Mouse (Mus musculus) hindbrain, embryonic 11.5 days (tissue): Measurements from ENCODE around the gene Chchd1. TPM values are rescaled to one million over a fixed set of nuclear protein-coding genes. Genes with fewer than 3 reads are reported as not detected.

Source experiments
- ATAC-seq: fragments of 200-750 bp; cut with Nextera tagmentation; 2 replicates; pipeline ENCODE4 v1.8.0; 2017; ENCODE audit warnings: mild to moderate bottlenecking, moderate TSS enrichment, moderate library complexity; ENCODE audit not compliant: low FRiP score
- DNase-seq: peaks from one replicate; pipeline ENCODE4 v3.0.0-alpha.2; 2015; ENCODE audit warnings: low spot score
- H3K27ac ChIP-seq: fragments of 300-500 bp; sonication (generic); 2 replicates; pipeline ENCODE4 v1.5.1; 2014; ENCODE audit warnings: mild to moderate bottlenecking, low read depth, low read length
- H3K27me3 ChIP-seq: fragments of 300-500 bp; sonication (generic); 2 replicates; pipeline ENCODE4 v1.6.1; 2014; ENCODE audit warnings: mild to moderate bottlenecking, low read length, moderate library complexity, mixed read lengths; ENCODE audit not compliant: control insufficient read depth, insufficient read depth
- H3K36me3 ChIP-seq: fragments of 300-500 bp; sonication (generic); 2 replicates; pipeline ENCODE4 v1.6.1; 2014; ENCODE audit warnings: mild to moderate bottlenecking, low read length, moderate library complexity, mixed read lengths; ENCODE audit not compliant: control insufficient read depth, insufficient read depth
- H3K4me1 ChIP-seq: fragments of 300-500 bp; sonication (generic); replicated peaks from 2 replicates; pipeline ENCODE4 v1.6.1; 2014; ENCODE audit warnings: low read length, mixed read lengths; ENCODE audit not compliant: control insufficient read depth, insufficient read depth
- H3K4me2 ChIP-seq: fragments of 300-500 bp; sonication (generic); replicated peaks from 2 replicates; pipeline ENCODE4 v1.6.1; 2014; ENCODE audit warnings: mild to moderate bottlenecking, low read depth, low read length
- H3K4me3 ChIP-seq: fragments of 300-500 bp; sonication (generic); 2 replicates; pipeline ENCODE4 v1.5.1; 2014; ENCODE audit warnings: low read depth, low read length
- H3K9ac ChIP-seq: fragments of 300-500 bp; sonication (generic); 2 replicates; pipeline ENCODE4 v1.6.1; 2014; ENCODE audit warnings: low read depth, low read length
- H3K9me3 ChIP-seq: fragments of 300-500 bp; sonication (generic); 2 replicates; pipeline ENCODE4 v1.6.1; 2016; ENCODE audit warnings: low read length; ENCODE audit not compliant: control insufficient read depth
- WGBS: fragments of 180-500 bp; shearing (Covaris S2); extraction: QIAGEN DNeasy Blood & Tissue Kit; methylation state at CpG from one replicate; pipeline ENCODE4 v1.1.7; 2014; 5-methylcytosine and 5-hydroxymethylcytosine counted together
- polyA plus RNA-seq: library from polyadenylated mRNA; unstranded; fragments of >200 nt; fragmentation: Nextera tagmentation; extraction: Ambion mirVana; gene quantifications from 2 replicates; pipeline ENCODE4 v1.2.1, GENCODE M21; 2014

Chchd1 gene
- polyA plus RNA-seq, 1 experiment from 2014 or later, result 223 TPM

DNA sequence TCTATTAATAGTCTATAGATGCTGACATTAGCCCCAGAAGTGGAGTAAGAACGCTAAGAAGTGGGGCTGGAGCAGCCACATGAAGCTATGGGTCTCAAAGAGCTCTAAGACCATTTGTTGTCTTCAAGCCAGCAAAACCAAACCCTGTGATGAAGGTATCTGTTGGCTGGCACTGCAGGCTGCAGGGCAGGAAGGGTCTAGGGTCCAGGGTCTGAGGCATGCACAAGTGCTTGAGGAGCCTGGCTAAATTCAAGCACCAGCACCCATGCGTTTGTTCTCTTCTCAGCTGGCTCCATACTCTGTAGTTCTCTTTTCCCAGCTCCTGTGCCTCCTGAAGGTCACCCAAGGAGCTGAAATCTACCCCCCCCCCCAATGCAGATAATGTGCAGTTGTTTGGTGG lies 32.2 kb downstream of the Chchd1 start:
- Histone ChIP-seq H3K27me3 (no peaks in the 10 kb centered on the region), H3K27ac (no peak overlapping the region), H3K36me3 (no peaks in the 10 kb centered on the region; the same call in none of the 2 replicates), H3K4me2 (no peak overlapping the region), H3K4me1 (0 out of 2 replicates have a peak, but pooled peaks cover 2% of the 10 kb centered on the region), H3K4me3 (no peak overlapping the region), H3K9me3 (no peaks in the 10 kb centered on the region), H3K9ac (no peak overlapping the region)
- DNase-seq (no peak), ATAC-seq (no peak)
- WGBS, result 73% methylated on average over 2 of the region's 2 CpGs

GRCm38 (mm10) chr14:20735892-20736390 lies 33.1 kb downstream of the Chchd1 start:
- H3K27ac ChIP-seq, result no peak overlapping the region
- no peaks in the 10 kb centered on the region; the same call in 1 of the 2 replicates for H3K36me3 ChIP-seq
- no peak for ATAC-seq
- H3K27me3 ChIP-seq, result no peaks in the 10 kb centered on the region
- H3K9me3 ChIP-seq, result no peaks in the 10 kb centered on the region
- no peak overlapping the region for H3K9ac ChIP-seq
- DNase-seq, result no peak
- no peak overlapping the region for H3K4me3 ChIP-seq
- H3K4me1 ChIP-seq, result 0 out of 2 replicates have a peak, but pooled peaks cover 2% of the 10 kb centered on the region
- no peak overlapping the region for H3K4me2 ChIP-seq
- WGBS, result 94% methylated on average over 13 of the region's 13 CpGs

DNA sequence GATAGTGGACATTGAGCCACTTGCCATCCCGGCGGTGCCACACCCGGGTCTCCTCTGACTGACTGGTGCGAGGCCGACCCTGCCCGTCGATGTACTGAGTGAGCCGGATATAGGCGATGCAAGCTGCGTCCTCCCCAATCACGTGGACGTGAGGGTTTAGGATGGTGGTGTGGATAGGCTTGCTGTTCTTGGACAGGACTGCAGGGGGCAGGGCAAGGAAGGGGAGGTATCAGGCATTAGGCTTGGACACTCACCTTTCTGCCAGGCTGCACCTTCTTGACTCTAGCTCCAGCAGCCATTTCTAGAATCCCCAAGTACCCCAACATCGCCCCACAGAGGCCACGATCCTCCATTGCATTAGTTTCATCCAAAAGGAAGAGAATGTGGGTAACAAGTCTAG lies 34.5 kb downstream of the Chchd1 start:
- H3K27ac ChIP-seq, result no peak overlapping the region
- H3K36me3 ChIP-seq, result no peaks in the 10 kb centered on the region; the same call in 1 of the 2 replicates
- H3K4me1 ChIP-seq, result 0 out of 2 replicates have a peak, but pooled peaks cover 2% of the 10 kb centered on the region
- H3K4me3 ChIP-seq, result no peak overlapping the region
- no peak overlapping the region for H3K9ac ChIP-seq
- no peak for ATAC-seq
- no peaks in the 10 kb centered on the region for H3K27me3 ChIP-seq
- no peaks in the 10 kb centered on the region for H3K9me3 ChIP-seq
- DNase-seq, result peak; percentile 51
- H3K4me2 ChIP-seq, result no peak overlapping the region
- 51% methylated on average over 14 of the region's 14 CpGs for WGBS

GRCm38 (mm10) chr14:20738511-20738910 lies 35.7 kb downstream of the Chchd1 start:
- WGBS, result 85% methylated on average over 8 of the region's 8 CpGs
- ATAC-seq (no peak), DNase-seq (no peak)
- H3K9ac ChIP-seq, result no peak overlapping the region
- H3K4me2 ChIP-seq, result no peak overlapping the region
- H3K36me3 ChIP-seq, result no peaks in the 10 kb centered on the region; the same call in 1 of the 2 replicates
- 0 out of 2 replicates have a peak, but pooled peaks cover under 1% of the 10 kb centered on the region for H3K4me1 ChIP-seq
- no peak overlapping the region for H3K4me3 ChIP-seq
- H3K27me3 ChIP-seq, result no peaks in the 10 kb centered on the region
- no peak overlapping the region for H3K27ac ChIP-seq
- no peaks in the 10 kb centered on the region for H3K9me3 ChIP-seq

GRCm38 (mm10) chr14:20741301-20741700 lies 38.5 kb downstream of the Chchd1 start:
- DNase-seq (no peak), ATAC-seq (no peak)
- Histone ChIP-seq H3K9me3 (no peaks in the 10 kb centered on the region), H3K4me3 (no peak overlapping the region), H3K27me3 (no peaks in the 10 kb centered on the region), H3K9ac (no peak overlapping the region), H3K36me3 (no peaks in the 10 kb centered on the region), H3K27ac (no peak overlapping the region), H3K4me1 (no peaks in the 10 kb centered on the region), H3K4me2 (no peak overlapping the region)
- WGBS, result 89% methylated on average over 9 of the region's 9 CpGs

DNA sequence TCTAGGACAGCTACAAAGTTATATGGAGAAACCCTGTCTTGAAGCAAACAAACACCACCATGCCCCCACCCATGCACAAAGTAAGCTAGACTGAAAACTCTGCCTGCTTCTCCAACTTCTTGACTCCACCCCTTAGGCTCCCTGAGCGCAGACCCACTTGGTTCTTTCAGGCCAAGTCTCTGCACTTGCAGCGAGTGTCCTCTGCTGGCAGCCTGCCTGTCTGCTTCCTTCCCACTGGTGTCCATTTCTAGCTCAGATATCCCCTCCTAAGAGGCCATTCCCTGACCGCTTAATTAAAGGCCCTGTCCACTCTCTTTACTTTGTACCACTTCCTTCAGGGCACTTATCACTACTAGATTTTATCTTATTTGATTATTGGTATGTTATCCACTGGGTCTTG lies 40.8 kb downstream of the Chchd1 start:
- Histone ChIP-seq H3K27ac (no peak overlapping the region), H3K4me3 (no peak overlapping the region), H3K9ac (no peak overlapping the region), H3K27me3 (no peaks in the 10 kb centered on the region), H3K9me3 (no peaks in the 10 kb centered on the region), H3K4me2 (no peak overlapping the region), H3K36me3 (no peaks in the 10 kb centered on the region), H3K4me1 (no peaks in the 10 kb centered on the region)
- ATAC-seq, result no peak
- DNase-seq, result no peak
- WGBS, result 89% methylated on average over 3 of the region's 3 CpGs

- no peaks in the 10 kb centered on the region for H3K9me3 ChIP-seq
- H3K4me2 ChIP-seq, result no peak overlapping the region
- H3K27me3 ChIP-seq, result no peaks in the 10 kb centered on the region
- no peaks in the 10 kb centered on the region for H3K36me3 ChIP-seq
- DNase-seq, result no peak
- no peak overlapping the region for H3K9ac ChIP-seq
- 87% methylated on average over 3 of the region's 3 CpGs for whole genome bisulfite sequencing
- no peak overlapping the region for H3K4me3 ChIP-seq
- H3K27ac ChIP-seq, result no peak overlapping the region
- H3K4me1 ChIP-seq, result no peaks in the 10 kb centered on the region
- no peak for ATAC-seq
Measured at GRCm38 (mm10) chr14:20746935-20747334, 44.1 kb downstream of the Chchd1 start.

DNA sequence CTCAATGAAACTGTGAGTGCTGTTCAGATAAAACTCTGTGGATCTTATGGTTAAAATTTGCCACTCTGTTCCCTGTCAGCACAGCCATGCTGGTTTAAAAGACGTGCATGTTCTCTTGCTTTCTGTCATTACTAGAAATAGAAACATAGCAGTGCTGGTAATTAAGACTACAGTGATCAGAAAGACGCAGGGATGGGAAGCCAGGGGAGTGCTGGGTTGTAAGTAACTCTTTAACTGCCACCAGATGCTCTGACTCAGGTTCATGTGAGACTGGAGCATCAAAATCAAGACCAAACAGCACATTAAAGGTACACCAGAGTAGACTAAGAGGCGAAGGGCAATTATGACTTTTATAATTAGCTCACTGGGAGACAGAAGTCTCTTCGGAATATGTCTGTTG lies 45.6 kb downstream of the Chchd1 start:
- 86% methylated on average over 4 of the region's 4 CpGs for WGBS

GRCm38 (mm10) chr14:20749494-20750051 lies 46.8 kb downstream of the Chchd1 start:
- Histone ChIP-seq H3K36me3 (no peaks in the 10 kb centered on the region), H3K27ac (no peak overlapping the region), H3K9me3 (no peaks in the 10 kb centered on the region), H3K4me3 (no peak overlapping the region), H3K4me1 (no peaks in the 10 kb centered on the region), H3K27me3 (no peaks in the 10 kb centered on the region), H3K9ac (no peak overlapping the region), H3K4me2 (no peak overlapping the region)
- no peak for ATAC-seq
- DNase-seq, result no peak
- WGBS, result 92% methylated on average over 4 of the region's 4 CpGs

More for the DNA sequence above, 45.6 kb downstream of the Chchd1 start:
- Histone ChIP-seq H3K4me2 (no peak overlapping the region), H3K36me3 (no peaks in the 10 kb centered on the region), H3K4me1 (no peaks in the 10 kb centered on the region), H3K27ac (no peak overlapping the region), H3K9me3 (no peaks in the 10 kb centered on the region), H3K4me3 (no peak overlapping the region), H3K9ac (no peak overlapping the region), H3K27me3 (no peaks in the 10 kb centered on the region)
- DNase-seq (no peak), ATAC-seq (no peak)
